Mouse (Mus musculus): ENCODE data around the gene Osbp2.

DNA sequence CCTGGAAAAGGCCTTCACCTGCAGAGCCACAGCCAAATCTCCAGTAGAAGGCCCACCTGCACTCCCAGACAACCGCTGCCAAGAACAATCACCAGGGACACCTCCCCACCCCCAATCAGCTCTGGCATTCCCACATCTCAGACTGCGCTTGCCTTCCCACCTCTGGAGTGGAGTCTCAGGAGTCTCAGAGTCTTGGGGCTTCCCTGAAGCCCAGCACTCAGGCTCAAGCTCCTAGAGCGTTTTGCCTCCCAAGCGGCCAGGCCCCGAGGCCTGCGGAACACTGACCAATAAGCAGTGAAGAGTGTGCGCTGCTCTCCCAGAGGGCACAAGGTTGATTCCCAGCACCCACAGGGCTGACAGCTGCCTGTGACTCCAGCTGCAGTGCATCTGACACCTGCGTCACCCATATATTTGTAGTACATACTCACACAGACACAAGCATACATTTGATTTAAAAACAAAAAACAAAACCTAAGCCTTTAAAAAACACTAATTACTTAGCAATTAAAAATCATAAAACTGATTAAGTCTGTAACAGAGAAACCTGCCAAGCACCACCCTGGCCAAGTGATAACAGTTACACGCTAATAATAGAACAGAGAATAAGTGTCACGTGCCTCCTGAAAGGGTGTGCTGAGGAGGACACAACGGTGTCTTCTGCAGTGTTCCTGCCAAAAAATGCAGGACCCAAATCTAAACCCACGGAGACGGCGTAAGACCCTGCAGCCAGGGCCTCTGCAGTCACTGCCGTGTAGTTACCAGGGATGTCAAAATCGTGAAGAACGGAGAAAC, 19.6 kb downstream of the Osbp2 start:
- TF ChIP-seq CTCF (IDR thresholded peaks at IDR 0.05; ENCODE audit: low read depth, low read length) (no peak), EP300 (IDR thresholded peaks at IDR 0.05; ENCODE audit: insufficient read depth, low read depth, low read length) (no peak), POLR2A (IDR thresholded peaks at IDR 0.05; ENCODE audit: insufficient read depth, low read length) (no peak)
